15 mouse cellular contexts compared by ENCODE assay signal in genomic region chr4:32482138-32482537, GRCm38 (mm10).
DNase-seq lines count a peak whose midpoint lies in the region; ATAC-seq and TF ChIP-seq lines count a peak whose summit lies in the region.
"Had no signal": no experiment of that assay in that cellular context is flagged by ENCODE, and none has a peak within 500 bp of the region (broad histone marks: within the 10 kb centered on the region; RNA-seq: fewer than 3 reads in every experiment).

No protein-coding gene starts in this region.

- no peaks in the 10 kb centered on the region for H3K9me3 ChIP-seq in hindbrain, embryonic 11.5 days (ENCODE audit: control insufficient read depth, low read length)
- no peaks in the 10 kb centered on the region for H3K9me3 ChIP-seq in midbrain, embryonic 11.5 days (ENCODE audit: control insufficient read depth, low read length)
- H3K9me3 ChIP-seq in kidney, embryonic 14.5 days (ENCODE audit: control insufficient read depth, low read length) = no peaks in the 10 kb centered on the region
- H3K9me3 ChIP-seq: limb, embryonic 15.5 days had no signal

- WGBS in hindbrain, embryonic 11.5 days = 75% methylated on average over 8 of the region's 8 CpGs
- 59% methylated on average over 8 of the region's 8 CpGs for WGBS in midbrain, embryonic 11.5 days
- WGBS in cerebellum, adult 2 months = 95% methylated on average over 8 of the region's 8 CpGs
- 90% methylated on average over 8 of the region's 8 CpGs for WGBS in kidney, embryonic 14.5 days

- peak; percentile 4 for DNase-seq in retina, embryonic 14.5 days (ENCODE audit: low spot score)
- no peak for DNase-seq in retina, postnatal 1 day
- peak; percentile 29 for DNase-seq in hindbrain, embryonic 11.5 days (ENCODE audit: low spot score)
- peak; percentile 90 for DNase-seq in midbrain, embryonic 11.5 days (ENCODE audit: low spot score, missing footprints)
- DNase-seq in cerebellum, adult 2 months = no peak
- DNase-seq in cerebellum, postnatal 4 days (ENCODE audit: low spot score in 2 of 2) = no peak
- DNase-seq in Muller cell, postnatal 12 days (ENCODE audit: inconsistent ontology term) = no peak
- DNase-seq: adrenal gland, postnatal 36 days; heart, postnatal 36 days; kidney, adult 18-20 months; lung, adult 2 months had no signal

- no peak overlapping the region for H3K4me2 ChIP-seq in hindbrain, embryonic 11.5 days (replicated peaks; ENCODE audit: low read depth, low read length)
- H3K4me2 ChIP-seq in midbrain, embryonic 11.5 days = no peak overlapping the region
- no peak overlapping the region for H3K4me2 ChIP-seq in kidney, embryonic 14.5 days (replicated peaks; ENCODE audit: low read depth, low read length)
- H3K4me2 ChIP-seq: limb, embryonic 15.5 days had no signal

- H3K36me3 ChIP-seq in hindbrain, embryonic 11.5 days (ENCODE audit: control insufficient read depth, insufficient read depth, low read length) = no peaks in the 10 kb centered on the region
- H3K36me3 ChIP-seq in midbrain, embryonic 11.5 days (ENCODE audit: control insufficient read depth, insufficient read depth, low read length) = no peaks in the 10 kb centered on the region
- H3K36me3 ChIP-seq in kidney, embryonic 14.5 days (ENCODE audit: control insufficient read depth, insufficient read depth, low read length) = no peaks in the 10 kb centered on the region
- H3K36me3 ChIP-seq: limb, embryonic 15.5 days had no signal

- no peak for ATAC-seq in hindbrain, embryonic 11.5 days (ENCODE audit: low FRiP score)
- ATAC-seq in midbrain, embryonic 11.5 days (ENCODE audit: low FRiP score) = no peak
- no peak for ATAC-seq in kidney, embryonic 14.5 days (ENCODE audit: low FRiP score, low TSS enrichment)

- no peak for TF ChIP-seq CTCF in cerebellum, adult 2 months (IDR thresholded peaks at IDR 0.05; ENCODE audit: borderline replicate concordance, insufficient read depth, low read depth, low read length)

- peaks cover 24% of the 10 kb centered on the region for H3K4me1 ChIP-seq in hindbrain, embryonic 11.5 days (replicated peaks; ENCODE audit: control insufficient read depth, insufficient read depth, low read length)
- H3K4me1 ChIP-seq in midbrain, embryonic 11.5 days (ENCODE audit: control insufficient read depth, insufficient read depth, low read length) = peaks cover 67% of the 10 kb centered on the region
- peaks cover 11% of the 10 kb centered on the region for H3K4me1 ChIP-seq in cerebellum, adult 2 months (ENCODE audit: control insufficient read depth, insufficient read depth, low read length)
- no peaks in the 10 kb centered on the region for H3K4me1 ChIP-seq in kidney, embryonic 14.5 days (ENCODE audit: control insufficient read depth, insufficient read depth, low read length)

- H3K4me3 ChIP-seq in hindbrain, embryonic 11.5 days (ENCODE audit: low read depth, low read length) = no peak overlapping the region
- no peak overlapping the region for H3K4me3 ChIP-seq in midbrain, embryonic 11.5 days (ENCODE audit: low read depth, low read length)
- H3K4me3 ChIP-seq in cerebellum, adult 2 months (replicated peaks; ENCODE audit: insufficient read depth, low read depth, low read length) = no peak overlapping the region
- H3K4me3 ChIP-seq in kidney, embryonic 14.5 days (ENCODE audit: low read length) = no peak overlapping the region
- H3K4me3 ChIP-seq: left cerebral cortex, adult 2 months; limb, embryonic 15.5 days; myocyte had no signal

- TF ChIP-seq POLR2A in cerebellum, adult 2 months (IDR thresholded peaks at IDR 0.05; ENCODE audit: borderline replicate concordance, insufficient read depth, low read length) = no peak

- H3K27ac ChIP-seq in hindbrain, embryonic 11.5 days (ENCODE audit: low read depth, low read length) = peak overlapping the region; percentile 83
- H3K27ac ChIP-seq in midbrain, embryonic 11.5 days (ENCODE audit: low read depth, low read length) = peak overlapping the region; percentile 17; the same call in 1 of the 2 replicates
- H3K27ac ChIP-seq in cerebellum, adult 2 months (ENCODE audit: insufficient read depth, low read length) = no peak overlapping the region
- no peak overlapping the region for H3K27ac ChIP-seq in kidney, embryonic 14.5 days (ENCODE audit: low read depth, low read length)
- H3K27ac ChIP-seq: left cerebral cortex, adult 2 months; limb, embryonic 15.5 days had no signal

- no peak overlapping the region for H3K9ac ChIP-seq in hindbrain, embryonic 11.5 days (ENCODE audit: low read depth, low read length)
- no peak overlapping the region; the same call in 1 of the 2 replicates for H3K9ac ChIP-seq in midbrain, embryonic 11.5 days (ENCODE audit: low read length)
- H3K9ac ChIP-seq in kidney, embryonic 14.5 days (ENCODE audit: low read depth, low read length) = no peak overlapping the region
- H3K9ac ChIP-seq: limb, embryonic 15.5 days had no signal

- H3K27me3 ChIP-seq in hindbrain, embryonic 11.5 days (ENCODE audit: control insufficient read depth, insufficient read depth, low read length) = no peaks in the 10 kb centered on the region
- no peaks in the 10 kb centered on the region for H3K27me3 ChIP-seq in midbrain, embryonic 11.5 days (ENCODE audit: control insufficient read depth, insufficient read depth, low read length)
- no peaks in the 10 kb centered on the region for H3K27me3 ChIP-seq in cerebellum, adult 2 months (ENCODE audit: control insufficient read depth, insufficient read depth, low read length)
- H3K27me3 ChIP-seq in kidney, embryonic 14.5 days (ENCODE audit: control insufficient read depth, insufficient read depth, low read length) = no peaks in the 10 kb centered on the region
- H3K27me3 ChIP-seq: limb, embryonic 15.5 days had no signal

Comparison
In these comparisons a context has a peak if more than half of its experiments do, and no peak if none do; other contexts are left out.
1. DNase-seq: peak in retina, embryonic 14.5 days (single experiment), hindbrain, embryonic 11.5 days (single experiment) and midbrain, embryonic 11.5 days (single experiment); none in retina, postnatal 1 day (single experiment), cerebellum, adult 2 months (0 of 2), cerebellum, postnatal 4 days (0 of 2) and Muller cell, postnatal 12 days (single experiment).
2. H3K27ac ChIP-seq: peak in hindbrain, embryonic 11.5 days (single experiment) and midbrain, embryonic 11.5 days (single experiment); none in cerebellum, adult 2 months (single experiment) and kidney, embryonic 14.5 days (single experiment).